Comparison of ENCODE assay signal across 9 mouse cellular contexts in the genomic region with DNA sequence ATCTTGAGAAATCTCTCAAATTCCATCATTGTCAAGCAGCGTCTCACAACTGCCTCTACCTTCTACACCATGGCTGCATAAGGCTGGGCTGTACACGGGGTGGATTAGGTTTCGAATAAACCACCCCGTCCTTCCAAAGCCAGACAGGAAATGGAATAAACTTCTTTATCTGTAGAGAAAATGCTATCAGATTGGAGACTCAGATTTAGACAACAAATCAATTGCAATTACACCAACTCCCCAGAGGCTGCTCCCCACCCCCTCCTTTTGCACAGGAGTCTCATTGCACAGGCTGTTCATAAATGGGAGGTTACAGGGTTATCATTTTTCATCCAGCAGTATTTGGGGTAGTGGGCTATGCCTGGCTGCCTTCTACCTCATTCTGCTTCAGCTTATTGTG. TPM values are rescaled to one million over a fixed set of nuclear protein-coding genes. Genes with fewer than 3 reads are reported as not detected.
DNase-seq lines count a peak whose midpoint lies in the region; ATAC-seq lines count a peak whose summit lies in the region.
"Had no signal": no experiment of that assay in that cellular context is flagged by ENCODE, and none has a peak within 500 bp of the region (broad histone marks: within the 10 kb centered on the region; RNA-seq: fewer than 3 reads in every experiment).

No protein-coding gene starts in this region.

- no peak overlapping the region for H3K27ac ChIP-seq in heart, embryonic 11.5 days (ENCODE audit: low read depth, low read length)
- H3K27ac ChIP-seq in forebrain, embryonic 15.5 days (replicated peaks), result no peak overlapping the region
- no peak overlapping the region for H3K27ac ChIP-seq in liver, embryonic 16.5 days (ENCODE audit: low read length)

- ATAC-seq in heart, embryonic 11.5 days (replicated peaks; ENCODE audit: insufficient number of reproducible peaks, low FRiP score, low TSS enrichment), result no peak
- ATAC-seq in forebrain, embryonic 15.5 days (replicated peaks), result no peak
- no peak for ATAC-seq in liver, embryonic 16.5 days (ENCODE audit: low read depth)
- ATAC-seq in megakaryocyte, adult 5-6 weeks (ENCODE audit: poor library complexity, severe bottlenecking), result no peak

- WGBS in heart, embryonic 11.5 days (ENCODE audit: insufficient replicate concordance), result 59% methylated on average over 4 of the region's 4 CpGs
- 64% methylated on average over 4 of the region's 4 CpGs for WGBS in forebrain, embryonic 15.5 days
- 57% methylated on average over 4 of the region's 4 CpGs for WGBS in liver, embryonic 16.5 days (ENCODE audit: insufficient replicate concordance)

- H3K9me3 ChIP-seq in heart, embryonic 11.5 days (replicated peaks; ENCODE audit: control insufficient read depth, low read length), result no peaks in the 10 kb centered on the region
- H3K9me3 ChIP-seq in forebrain, embryonic 15.5 days, result no peaks in the 10 kb centered on the region
- no peaks in the 10 kb centered on the region for H3K9me3 ChIP-seq in liver, embryonic 16.5 days (replicated peaks; ENCODE audit: control insufficient read depth, low read length)

- H3K4me2 ChIP-seq in heart, embryonic 11.5 days, result peak overlapping the region; percentile 76
- H3K4me2 ChIP-seq in forebrain, embryonic 15.5 days (replicated peaks), result peak overlapping the region; percentile 61
- 0 out of 2 replicates have a peak overlapping the region, but pooled peaks have one; percentile 65 for H3K4me2 ChIP-seq in liver, embryonic 16.5 days (ENCODE audit: low read depth, low read length)

- H3K4me1 ChIP-seq in heart, embryonic 11.5 days (ENCODE audit: control insufficient read depth, insufficient read depth, low read length), result peaks cover 11% of the 10 kb centered on the region
- H3K4me1 ChIP-seq in forebrain, embryonic 15.5 days, result peaks cover 19% of the 10 kb centered on the region
- no peaks in the 10 kb centered on the region; the same call in 1 of the 2 replicates for H3K4me1 ChIP-seq in liver, embryonic 16.5 days (ENCODE audit: control insufficient read depth, low read depth, low read length)

- no peak overlapping the region for H3K9ac ChIP-seq in heart, embryonic 11.5 days (ENCODE audit: low read depth, low read length)
- H3K9ac ChIP-seq in forebrain, embryonic 15.5 days (replicated peaks), result no peak overlapping the region
- no peak overlapping the region for H3K9ac ChIP-seq in liver, embryonic 16.5 days (ENCODE audit: low read depth, low read length)

- intact Hi-C loops in heart, postnatal 14 days (cut with DNase I), result loop anchor here (2.0 to 5.0 kb wide), 2 partner anchors 17 to 56 kb away; no protein-coding TSS in a partner anchor

- H3K27me3 ChIP-seq in heart, embryonic 11.5 days (ENCODE audit: control insufficient read depth, insufficient read depth, low read length), result no peaks in the 10 kb centered on the region; the same call in 1 of the 2 replicates
- no peaks in the 10 kb centered on the region for H3K27me3 ChIP-seq in forebrain, embryonic 15.5 days
- H3K27me3 ChIP-seq in liver, embryonic 16.5 days (ENCODE audit: control insufficient read depth, insufficient read depth, low read depth, low read length), result no peaks in the 10 kb centered on the region

- no peak for DNase-seq in heart, postnatal 14 days
- peak; percentile 10 for DNase-seq in A20 (ENCODE audit: low read depth, low spot score)
- no peak for DNase-seq in frontal cortex, postnatal 36 days (ENCODE audit: low spot score in 2 of 2)
- DNase-seq in Muller cell, postnatal 12 days (ENCODE audit: inconsistent ontology term), result no peak
- DNase-seq: adrenal gland, postnatal 36 days had no signal

- H3K4me3 ChIP-seq in heart, embryonic 11.5 days (ENCODE audit: low read depth, low read length), result peak overlapping the region; percentile 61; the same call in 1 of the 2 replicates
- H3K4me3 ChIP-seq in forebrain, embryonic 15.5 days, result peak overlapping the region; percentile 63
- H3K4me3 ChIP-seq in liver, embryonic 16.5 days (ENCODE audit: low read depth, low read length), result no peak overlapping the region

- H3K36me3 ChIP-seq in heart, embryonic 11.5 days (ENCODE audit: control insufficient read depth, insufficient read depth, low read length), result no peaks in the 10 kb centered on the region
- no peaks in the 10 kb centered on the region for H3K36me3 ChIP-seq in forebrain, embryonic 15.5 days
- H3K36me3 ChIP-seq in liver, embryonic 16.5 days (ENCODE audit: control insufficient read depth, insufficient read depth), result no peaks in the 10 kb centered on the region

RNA-seq across cellular contexts. Expression of a gene that starts 3.7 kb away (rescaled TPM):
- polyA plus RNA-seq in heart, embryonic 11.5 days (2014; fragmentation: Nextera tagmentation; extraction: Ambion mirVana), result 24.8 and 25.5 TPM in 2 replicates
- total RNA-seq in heart, postnatal 14 days (2021), result 10 to 100 TPM in 1 of 2 experiments, 1 to 10 TPM in 1; 7.8 to 11.4 TPM
- 51.8 and 53.0 TPM in 2 replicates for polyA plus RNA-seq in forebrain, embryonic 15.5 days (2015; fragmentation: Nextera tagmentation; extraction: Ambion mirVana)
- polyA plus RNA-seq in liver, embryonic 16.5 days (2015; fragmentation: Nextera tagmentation; extraction: Ambion mirVana), result 4.0 and 4.3 TPM in 2 replicates
- total RNA-seq in megakaryocyte, adult 5-6 weeks (2015), result 42.3 and 42.4 TPM in 2 replicates
- 37.9 and 38.7 TPM in 2 replicates for total RNA-seq in megakaryocyte, adult 5-6 weeks (2017)
